Mouse (Mus musculus) MEL (cell line): ENCODE results near the gene Pxt1. TPM values are rescaled to one million over a fixed set of nuclear protein-coding genes. Genes with fewer than 3 reads are reported as not detected.
A peak's percentile ranks its signal among the peaks of the same experiment; 100 is the strongest.

Source experiments
- DNase-seq: peaks from one replicate; pipeline ENCODE4 v3.0.0; 2011; ENCODE audit warnings: low read depth, low spot score
- H3K27ac ChIP-seq: 2 replicates; pipeline ENCODE4 v1.5.1; 2012; ENCODE audit warnings: low read depth, mild to moderate bottlenecking, control low read depth, low read length, moderate library complexity; ENCODE audit not compliant: control insufficient read depth
- H3K27me3 ChIP-seq, 2 experiments: fragments of 150-350 bp in 1 of 2; sonication (generic) in 1 of 2; 2 replicates each; pipeline ENCODE4 v1.6.1; 2012; ENCODE audit warnings: low read length in 2 of 2, mild to moderate bottlenecking in 2 of 2, improper control_type of control experiment in 1 of 2, moderate library complexity in 1 of 2; ENCODE audit not compliant: insufficient read depth in 2 of 2, control insufficient read depth in 1 of 2
- H3K36me3 ChIP-seq, 2 experiments: 2 replicates each; pipeline ENCODE4 v1.6.1; 2012 to 2014; ENCODE audit warnings: low read length in 2 of 2, improper control_type of control experiment in 1 of 2, inconsistent platforms in 1 of 2, mild to moderate bottlenecking in 1 of 2; ENCODE audit not compliant: insufficient read depth in 2 of 2, control insufficient read depth in 1 of 2
- H3K4me1 ChIP-seq, 2 experiments: fragments of 150-350 bp in 1 of 2; sonication (generic) in 1 of 2; 2 replicates each; pipeline ENCODE4 v1.6.1; 2012; ENCODE audit warnings: low read length in 2 of 2, improper control_type of control experiment in 1 of 2, mild to moderate bottlenecking in 1 of 2; ENCODE audit not compliant: insufficient read depth in 2 of 2, control insufficient read depth in 1 of 2
- H3K4me3 ChIP-seq, 2 experiments: fragments of 150-350 bp in 1 of 2; sonication (generic) in 1 of 2; 2 replicates each; pipeline ENCODE4 v1.5.1; 2012; ENCODE audit warnings: low read depth in 2 of 2, low read length in 2 of 2, mild to moderate bottlenecking in 2 of 2, moderate library complexity in 2 of 2, control low read depth in 1 of 2, improper control_type of control experiment in 1 of 2; ENCODE audit not compliant: control insufficient read depth in 1 of 2, insufficient read depth in 1 of 2
- H3K79me2 ChIP-seq: 2 replicates; pipeline ENCODE4 v1.6.1; 2012; ENCODE audit warnings: mild to moderate bottlenecking, low read length, moderate library complexity; ENCODE audit not compliant: control insufficient read depth, poor library complexity, insufficient read depth
- H3K9ac ChIP-seq: 2 replicates; pipeline ENCODE4 v1.6.1; 2012; ENCODE audit warnings: low read depth, mild to moderate bottlenecking, control low read depth, low read length, moderate library complexity; ENCODE audit not compliant: control insufficient read depth, poor library complexity, severe bottlenecking
- H3K9me3 ChIP-seq: fragments of 150-350 bp; sonication (generic); replicated peaks from 2 replicates; pipeline ENCODE4 v1.6.1; 2012; ENCODE audit warnings: mild to moderate bottlenecking, low read length, improper control_type of control experiment, moderate library complexity; ENCODE audit not compliant: insufficient read depth
- BHLHE40 ChIP-seq: IDR thresholded peaks from 2 replicates; pipeline ENCODE4 v1.6.1; 2012; ENCODE audit warnings: low read depth, mild to moderate bottlenecking, inconsistent platforms, low read length, improper control_type of control experiment, borderline replicate concordance
- CHD1 ChIP-seq: IDR thresholded peaks from 2 replicates; pipeline ENCODE4 v1.6.1; 2012; ENCODE audit warnings: low read depth, mild to moderate bottlenecking, inconsistent platforms, low read length, improper control_type of control experiment
- CHD2 ChIP-seq: IDR thresholded peaks from 2 replicates; pipeline ENCODE4 v1.6.1; 2011; ENCODE audit warnings: low read length, improper control_type of control experiment
- CTCF ChIP-seq, 3 experiments: IDR thresholded peaks in 2 of 3; conservative IDR thresholded peaks in 1 of 3; 2 replicates each; pipeline ENCODE4 v1.5.1; 2011 to 2012; ENCODE audit warnings: low read length in 3 of 3, low read depth in 2 of 3, mild to moderate bottlenecking in 2 of 3, improper control_type of control experiment in 1 of 3, inconsistent platforms in 1 of 3, mixed read lengths in 1 of 3, moderate library complexity in 1 of 3; ENCODE audit not compliant: control insufficient read depth in 1 of 3, insufficient read depth in 1 of 3, poor library complexity in 1 of 3, severe bottlenecking in 1 of 3
- E2F4 ChIP-seq: IDR thresholded peaks from 2 replicates; pipeline ENCODE4 v1.6.1; 2011; ENCODE audit warnings: low read depth, low read length, improper control_type of control experiment, borderline replicate concordance
- ELF1 ChIP-seq: IDR thresholded peaks from 2 replicates; pipeline ENCODE4 v1.6.1; 2014; ENCODE audit warnings: low read depth, mild to moderate bottlenecking, inconsistent platforms, low read length, improper control_type of control experiment, moderate library complexity
- EP300 ChIP-seq, 2 experiments: IDR thresholded peaks; 2 replicates each; pipeline ENCODE4 v1.6.1; 2011; ENCODE audit warnings: improper control_type of control experiment in 2 of 2, low read length in 2 of 2, low read depth in 1 of 2, mild to moderate bottlenecking in 1 of 2
- ETS1 ChIP-seq: IDR thresholded peaks from 2 replicates; pipeline ENCODE4 v1.6.1; 2012; ENCODE audit warnings: low read depth, mild to moderate bottlenecking, inconsistent platforms, low read length, improper control_type of control experiment, moderate library complexity
- GABPA ChIP-seq: IDR thresholded peaks from 2 replicates; pipeline ENCODE4 v1.6.1; 2012; ENCODE audit warnings: low read depth, mild to moderate bottlenecking, inconsistent platforms, low read length, improper control_type of control experiment, moderate library complexity
- GATA1 ChIP-seq: IDR thresholded peaks from 2 replicates; pipeline ENCODE4 v1.6.1; 2011; ENCODE audit warnings: low read depth, low read length, improper control_type of control experiment
- HCFC1 ChIP-seq: IDR thresholded peaks from 2 replicates; pipeline ENCODE4 v1.6.1; 2012; ENCODE audit warnings: low read depth, mild to moderate bottlenecking, inconsistent platforms, low read length, improper control_type of control experiment, moderate library complexity
- JUND ChIP-seq: IDR thresholded peaks from 2 replicates; pipeline ENCODE4 v1.6.1; 2011; ENCODE audit warnings: low read depth, mild to moderate bottlenecking, improper control_type of control experiment, low read length
- KAT2A ChIP-seq: conservative IDR thresholded peaks from 2 replicates; pipeline ENCODE4 v1.6.1; 2012; ENCODE audit warnings: low read depth, low read length, improper control_type of control experiment, inconsistent platforms
- MAFK ChIP-seq: IDR thresholded peaks from 2 replicates; pipeline ENCODE4 v1.6.1; 2011; ENCODE audit warnings: low read depth, mild to moderate bottlenecking, low read length, improper control_type of control experiment, borderline replicate concordance
- MAX ChIP-seq: IDR thresholded peaks from 2 replicates; pipeline ENCODE4 v1.6.1; 2011; ENCODE audit warnings: low read length, improper control_type of control experiment
- MAZ ChIP-seq: IDR thresholded peaks from 2 replicates; pipeline ENCODE4 v1.6.1; 2012; ENCODE audit warnings: low read depth, mild to moderate bottlenecking, inconsistent platforms, low read length, improper control_type of control experiment
- MEF2A ChIP-seq: IDR thresholded peaks from 2 replicates; pipeline ENCODE4 v1.6.1; 2014; ENCODE audit warnings: low read depth, mild to moderate bottlenecking, inconsistent platforms, low read length, improper control_type of control experiment; ENCODE audit not compliant: poor library complexity, insufficient replicate concordance, severe bottlenecking; ENCODE audit errors: extremely low read depth
- MXI1 ChIP-seq: IDR thresholded peaks from 2 replicates; pipeline ENCODE4 v1.6.1; 2011; ENCODE audit warnings: mild to moderate bottlenecking, low read depth, low read length, improper control_type of control experiment
- MYB ChIP-seq: IDR thresholded peaks from 2 replicates; pipeline ENCODE4 v1.6.1; 2011; ENCODE audit warnings: mild to moderate bottlenecking, low read depth, low read length, improper control_type of control experiment
- MYC ChIP-seq: IDR thresholded peaks from 2 replicates; pipeline ENCODE4 v1.6.1; 2011; ENCODE audit warnings: low read depth, mild to moderate bottlenecking, low read length, improper control_type of control experiment, moderate library complexity
- NELFE ChIP-seq: IDR thresholded peaks from 2 replicates; pipeline ENCODE4 v1.6.1; 2011; ENCODE audit warnings: low read depth, low read length, improper control_type of control experiment
- NRF1 ChIP-seq: IDR thresholded peaks from 2 replicates; pipeline ENCODE4 v1.6.1; 2014; ENCODE audit warnings: low read depth, mild to moderate bottlenecking, inconsistent platforms, low read length, improper control_type of control experiment, moderate library complexity; ENCODE audit not compliant: poor library complexity, insufficient read depth, severe bottlenecking
- POLR2A ChIP-seq, 2 experiments: IDR thresholded peaks; 2 replicates each; pipeline ENCODE4 v1.6.1; 2011 to 2012; ENCODE audit warnings: low read length in 2 of 2, mild to moderate bottlenecking in 2 of 2, control low read depth in 1 of 2, improper control_type of control experiment in 1 of 2, low read depth in 1 of 2, moderate library complexity in 1 of 2; ENCODE audit not compliant: control insufficient read depth in 1 of 2, insufficient read depth in 1 of 2, poor library complexity in 1 of 2
- POLR2AphosphoS2 ChIP-seq: IDR thresholded peaks from 2 replicates; pipeline ENCODE4 v1.6.1; 2011; ENCODE audit warnings: low read length, improper control_type of control experiment
- POLR2AphosphoS5 ChIP-seq: IDR thresholded peaks from 2 replicates; pipeline ENCODE4 v1.6.1; 2012; ENCODE audit warnings: low read depth, borderline replicate concordance, mild to moderate bottlenecking, inconsistent platforms, low read length, moderate library complexity, mixed read lengths
- RAD21 ChIP-seq: IDR thresholded peaks from 2 replicates; pipeline ENCODE4 v1.6.1; 2011; ENCODE audit warnings: mild to moderate bottlenecking, low read depth, low read length, improper control_type of control experiment
- RCOR1 ChIP-seq: IDR thresholded peaks from 2 replicates; pipeline ENCODE4 v1.6.1; 2012; ENCODE audit warnings: low read depth, mild to moderate bottlenecking, inconsistent platforms, low read length, improper control_type of control experiment
- SIN3A ChIP-seq: IDR thresholded peaks from 2 replicates; pipeline ENCODE4 v1.6.1; 2012; ENCODE audit warnings: low read length, improper control_type of control experiment, inconsistent platforms
- SMC3 ChIP-seq: IDR thresholded peaks from 2 replicates; pipeline ENCODE4 v1.6.1; 2011; ENCODE audit warnings: low read depth, low read length, improper control_type of control experiment
- TAL1 ChIP-seq: IDR thresholded peaks from 2 replicates; pipeline ENCODE4 v1.6.1; 2012; ENCODE audit warnings: mild to moderate bottlenecking, inconsistent platforms, low read length, moderate library complexity, mixed read lengths
- TBP ChIP-seq: IDR thresholded peaks from 2 replicates; pipeline ENCODE4 v1.8.0; 2011; ENCODE audit warnings: low read depth, low read length, improper control_type of control experiment
- TCF12 ChIP-seq: IDR thresholded peaks from 2 replicates; pipeline ENCODE4 v1.6.1; 2014; ENCODE audit warnings: low read depth, mild to moderate bottlenecking, inconsistent platforms, low read length, improper control_type of control experiment, moderate library complexity
- UBTF ChIP-seq: IDR thresholded peaks from 2 replicates; pipeline ENCODE4 v1.6.1; 2012; ENCODE audit warnings: low read depth, mild to moderate bottlenecking, inconsistent platforms, low read length, improper control_type of control experiment, moderate library complexity, borderline replicate concordance; ENCODE audit not compliant: insufficient read depth
- USF1 ChIP-seq: IDR thresholded peaks from 2 replicates; pipeline ENCODE4 v1.6.1; 2014; ENCODE audit warnings: low read depth, mild to moderate bottlenecking, inconsistent platforms, low read length, improper control_type of control experiment, moderate library complexity
- USF2 ChIP-seq, 2 experiments: IDR thresholded peaks; 2 replicates each; pipeline ENCODE4 v1.6.1; 2011 to 2012; ENCODE audit warnings: improper control_type of control experiment in 2 of 2, low read length in 2 of 2, borderline replicate concordance in 1 of 2, inconsistent platforms in 1 of 2, low read depth in 1 of 2, mild to moderate bottlenecking in 1 of 2; ENCODE audit not compliant: insufficient read depth in 1 of 2
- ZKSCAN1 ChIP-seq: IDR thresholded peaks from 2 replicates; pipeline ENCODE4 v1.6.1; 2012; ENCODE audit warnings: low read depth, mild to moderate bottlenecking, inconsistent platforms, low read length, improper control_type of control experiment, moderate library complexity
- ZMIZ1 ChIP-seq: IDR thresholded peaks from 2 replicates; pipeline ENCODE4 v1.6.1; 2012; ENCODE audit warnings: low read depth, mild to moderate bottlenecking, inconsistent platforms, low read length, improper control_type of control experiment, moderate library complexity
- ZNF384 ChIP-seq: IDR thresholded peaks from 2 replicates; pipeline ENCODE4 v1.6.1; 2012; ENCODE audit warnings: low read depth, mild to moderate bottlenecking, inconsistent platforms, low read length, improper control_type of control experiment
- polyA plus RNA-seq, 2 experiments: library from polyadenylated mRNA; stranded (reverse) in 1 of 2; unstranded in 1 of 2; fragments of >175 nt in 1 of 2; fragments of >200 nt in 1 of 2; gene quantifications; 2 replicates each; pipeline versions ENCODE4 v1.2.1 to v1.2.4; 2012; ENCODE audit warnings: low replicate concordance in 2 of 2, low read depth in 1 of 2; ENCODE audit not compliant: insufficient read length in 2 of 2, insufficient read depth in 1 of 2, missing spikeins in 1 of 2
- total RNA-seq: library from RNA; depleted of rRNA; stranded (reverse); fragments of 300-350 nt; gene quantifications from 2 replicates; pipeline ENCODE4 v1.2.3, GENCODE M21; 2012

The Pxt1 gene
- total and polyA plus RNA-seq, 3 experiments = not detected

DNA sequence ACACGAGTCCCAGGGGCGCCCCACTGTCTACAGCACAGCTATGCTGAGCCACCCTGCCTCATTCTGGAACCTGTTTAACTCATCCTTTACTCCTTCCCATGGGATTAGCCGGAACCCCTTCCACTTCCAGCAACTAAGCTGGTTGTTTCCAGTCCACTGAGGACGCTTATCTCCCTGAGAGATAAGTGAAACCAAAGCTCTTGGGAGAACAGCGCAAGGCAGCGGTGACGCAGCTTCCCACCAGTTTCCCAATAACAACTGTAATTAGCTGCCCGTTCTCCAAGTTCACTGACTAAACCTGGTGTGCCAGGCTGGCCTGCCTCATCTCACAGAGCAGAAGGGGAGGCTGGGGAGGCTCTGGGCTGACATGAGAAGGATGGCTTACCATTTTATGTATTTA is 22.6 kb downstream of the Pxt1 start:
- H3K36me3 ChIP-seq = no peaks in the 10 kb centered on the region
- peak overlapping the region; percentile 18 to 38 for H3K4me3 ChIP-seq
- H3K4me1 ChIP-seq = no peaks in the 10 kb centered on the region; a peak in 1 of 4 replicates
- DNase-seq = peak; percentile 40
- H3K27ac ChIP-seq = no peak overlapping the region
- no peaks in the 10 kb centered on the region for H3K27me3 ChIP-seq
- H3K79me2 ChIP-seq = no peaks in the 10 kb centered on the region
- peak overlapping the region; percentile 34 for H3K9ac ChIP-seq
- H3K9me3 ChIP-seq = no peaks in the 10 kb centered on the region
- TF ChIP-seq BHLHE40 (no peak), E2F4 (no peak), JUND (no peak), EP300 (IDR thresholded peaks at IDR 0.05; ENCODE audit: low read depth in 1 of 2, low read length in 2 of 2) (peak; percentile 7 to 34; a peak in 1 of 4 replicates), RCOR1 (0 out of 2 replicates have a peak, but pooled peaks have one; percentile 34), POLR2A (IDR thresholded peaks at IDR 0.05; ENCODE audit: control insufficient read depth in 1 of 2, insufficient read depth in 1 of 2, low read depth in 1 of 2, low read length in 2 of 2, poor library complexity in 1 of 2) (no peak), RAD21 (no peak), TAL1 (no peak), MXI1 (no peak), POLR2AphosphoS5 (no peak), ZMIZ1 (no peak), ZKSCAN1 (no peak), USF1 (no peak), UBTF (no peak), CTCF (IDR thresholded peaks at IDR 0.05 in 2 of 3, conservative IDR thresholded peaks at IDR 0.05 in 1 of 3; ENCODE audit: control insufficient read depth in 1 of 3, insufficient read depth in 1 of 3, low read depth in 2 of 3, low read length in 3 of 3, poor library complexity in 1 of 3, severe bottlenecking in 1 of 3) (no peak), MAZ (no peak), CHD1 (no peak), ELF1 (no peak), MAX (no peak), KAT2A (no peak), SMC3 (no peak), NELFE (no peak), MEF2A (no peak), MYC (no peak), NRF1 (0 out of 2 replicates have a peak, but pooled peaks have one; percentile 19), SIN3A (no peak), CHD2 (no peak), GATA1 (peak; percentile 68; the same call in 1 of the 2 replicates), MYB (no peak), TBP (no peak), POLR2AphosphoS2 (no peak), HCFC1 (no peak), ETS1 (peak; percentile 31; the same call in 1 of the 2 replicates), USF2 (IDR thresholded peaks at IDR 0.05; ENCODE audit: borderline replicate concordance in 1 of 2, insufficient read depth in 1 of 2, low read depth in 1 of 2, low read length in 2 of 2) (no peak), MAFK (no peak), ZNF384 (no peak), GABPA (no peak), TCF12 (no peak)
